Mouse (Mus musculus) kidney, adult 2 months (tissue): ENCODE results near the gene Tpcn2.

Experiments used
- CTCF ChIP-seq: fragments of 200-500 bp; conservative IDR thresholded peaks from 2 replicates; pipeline ENCODE4 v1.5.1; 2011; ENCODE audit warnings: low read depth, mild to moderate bottlenecking, control low read depth, low read length, moderate library complexity, mixed read lengths; ENCODE audit not compliant: insufficient read depth, insufficient read length
- POLR2A ChIP-seq: fragments of 200-500 bp; IDR thresholded peaks from one replicate; pipeline ENCODE4 v1.6.1; 2011; ENCODE audit warnings: low read depth, low read length, control low read depth

DNA sequence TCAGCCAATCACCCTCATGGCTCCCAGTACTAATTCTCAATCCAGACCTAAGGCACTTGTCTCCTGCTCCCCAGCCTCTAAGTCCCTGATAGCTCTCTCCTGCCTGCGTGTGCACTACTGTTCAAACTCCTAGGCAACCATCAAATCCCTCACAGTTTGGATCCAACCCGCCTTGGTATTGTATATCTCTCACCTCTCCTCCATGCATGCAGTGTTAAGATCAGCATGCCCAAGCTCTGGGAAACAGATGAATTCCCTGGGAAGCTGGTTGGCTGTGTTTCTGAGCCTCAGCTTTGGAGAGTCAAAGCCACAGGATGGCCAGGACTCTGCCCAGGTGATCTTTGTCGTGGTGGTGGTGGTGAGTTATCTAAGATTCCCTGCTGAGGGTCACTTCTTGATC lies 86.1 kb downstream of the Tpcn2 start:
- TF ChIP-seq POLR2A (no peak), CTCF (no peak)
